Mouse (Mus musculus) left cerebral cortex, postnatal 25 days (tissue): ENCODE data around the gene Olfr1150-ps1. TPM values are rescaled to one million over a fixed set of nuclear protein-coding genes. Genes with fewer than 3 reads are reported as not detected.

ENCODE experiments used
- DNase-seq, 2 experiments: peaks; one replicate each; pipeline ENCODE4 v3.0.0; 2022; ENCODE audit warnings: low spot score in 2 of 2, mixed read lengths in 1 of 2
- intact Hi-C: fragments of 180-260 bp; cut with DNase I; formaldehyde crosslinking; loops from one replicate; pipeline ENCODE4 v1.15.1; 2025
- total RNA-seq, 2 experiments: library from RNA; stranded (reverse); gene quantifications; 2 replicates each; pipeline ENCODE4 v1.2.3; 2021

Olfr1150-ps1 gene
- total RNA-seq: not detected

- no peak for DNase-seq
- intact Hi-C loops: no loop called here
Measured at GRCm38 (mm10) chr2:87843693-87844092, at the start of gene Olfr1150-ps1. TSS of gene Olfr1150-ps1 (plus strand) at chr2:87843993.

- no peak for DNase-seq
- intact Hi-C loops: no loop called here
Measured at GRCm38 (mm10) chr2:87800292-87800691, 43.5 kb upstream of the Olfr1150-ps1 start, which contains the start of gene Olfr1143. TSS of gene Olfr1143 (plus strand) at chr2:87800592.

DNA sequence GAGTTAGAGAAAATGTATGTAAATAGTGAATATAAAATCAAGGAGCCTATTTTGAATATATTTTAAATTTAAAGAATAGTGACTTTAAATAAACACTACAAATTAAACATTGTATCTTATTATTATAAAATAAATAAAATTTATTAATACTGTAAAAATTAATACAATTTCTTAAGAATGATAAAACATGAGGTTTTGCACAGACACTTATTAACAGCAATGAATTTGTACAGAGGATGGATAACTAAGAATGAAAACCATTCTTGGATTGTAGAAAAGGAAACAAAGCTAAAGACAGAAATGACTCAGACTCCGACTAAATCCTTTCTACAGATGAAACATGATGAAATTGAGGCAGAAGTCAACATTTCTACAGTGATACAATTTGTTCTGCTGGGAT is 34.3 kb upstream of the Olfr1150-ps1 start, which contains the start of gene Olfr1145:
Olfr1145 (plus strand) TSS at position 301 of the 400 bp plus-strand sequence.
- DNase-seq: no peak
- intact Hi-C loops: no loop called here

DNA sequence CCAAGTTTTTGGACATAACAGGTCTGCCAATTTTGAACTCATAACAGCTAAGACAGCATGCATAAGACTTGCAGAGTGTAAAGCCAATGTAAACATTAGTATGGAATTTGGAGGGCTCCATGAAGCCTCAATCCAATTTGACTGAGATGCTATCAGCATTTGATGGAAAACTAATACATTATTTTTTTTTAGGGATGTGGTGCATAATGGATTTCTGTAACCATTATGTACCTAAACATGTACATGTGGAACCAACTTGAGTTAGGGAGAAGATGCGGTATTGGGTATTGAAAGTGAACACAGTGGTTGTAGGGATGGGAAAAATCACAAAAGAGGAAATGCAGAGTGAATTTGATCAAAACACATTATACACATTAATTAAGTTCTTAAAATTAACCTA is 13.6 kb upstream of the Olfr1150-ps1 start, which contains the start of gene Olfr1148:
Olfr1148 (plus strand) TSS at position 301 of the 400 bp plus-strand sequence.
- intact Hi-C loops: no loop called here
- DNase-seq: no peak

- DNase-seq: no peak
- intact Hi-C loops: no loop called here
Measured at GRCm38 (mm10) chr2:87855562-87855961, 11.8 kb downstream of the Olfr1150-ps1 start, which contains the start of gene Olfr1151. TSS of gene Olfr1151 (plus strand) at chr2:87855862.

DNA sequence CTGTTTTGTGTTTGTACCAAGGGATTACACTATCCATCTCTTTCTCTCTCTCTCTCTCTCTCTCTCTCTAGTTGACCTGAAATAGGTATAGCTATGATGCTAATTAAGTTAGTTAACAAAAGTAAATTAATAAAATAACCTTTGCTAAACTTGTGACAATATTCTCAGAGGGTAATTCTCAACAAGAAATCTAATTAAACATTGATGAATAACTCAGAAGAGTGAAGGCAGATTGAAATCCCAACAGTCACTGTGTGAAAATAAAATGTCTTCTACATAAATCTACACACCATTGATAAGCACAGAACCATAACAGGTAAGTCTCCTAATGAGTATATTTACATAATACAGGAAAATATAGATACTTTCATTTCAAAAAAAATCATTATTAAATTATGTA is 22.4 kb downstream of the Olfr1150-ps1 start, which contains the start of gene Olfr1152:
Olfr1152 (plus strand) TSS at position 301 of the 400 bp plus-strand sequence.
- intact Hi-C loops: no loop called here
- no peak for DNase-seq

GRCm38 (mm10) chr2:87894662-87895061 is 50.9 kb downstream of the Olfr1150-ps1 start, which contains the start of gene Olfr1153:
TSS of gene Olfr1153 (plus strand) at chr2:87894962.
- no peak for DNase-seq
- intact Hi-C loops: no loop called here

Other genes starting within 250 kb of the Olfr1150-ps1 start
- not detected for gene Olfr1130, start 237.8 kb upstream of the Olfr1150-ps1 start, total RNA-seq
- gene Olfr1131, start 216.9 kb upstream of the Olfr1150-ps1 start, total RNA-seq: not detected
- not detected for gene Olfr1132, start 206.5 kb upstream of the Olfr1150-ps1 start, total RNA-seq
- gene Olfr1133, start 196.6 kb upstream of the Olfr1150-ps1 start, total RNA-seq: not detected
- gene Olfr1134, start 185.5 kb upstream of the Olfr1150-ps1 start, total RNA-seq: not detected
- gene Olfr1135, start 170.3 kb upstream of the Olfr1150-ps1 start, total RNA-seq: not detected
- gene Olfr1136, start 150.0 kb upstream of the Olfr1150-ps1 start, total RNA-seq: not detected
- not detected for gene Olfr1137, start 130.8 kb upstream of the Olfr1150-ps1 start, total RNA-seq
- not detected for gene Olfr1138, start 104.0 kb upstream of the Olfr1150-ps1 start, total RNA-seq
- gene Olfr1140, start 100.2 kb upstream of the Olfr1150-ps1 start, total RNA-seq: not detected
- gene Olfr1141, start 90.0 kb upstream of the Olfr1150-ps1 start, total RNA-seq: not detected
- gene Olfr152, start 64.5 kb upstream of the Olfr1150-ps1 start, total RNA-seq: not detected
- gene Olfr1143, start 43.4 kb upstream of the Olfr1150-ps1 start, total RNA-seq: not detected
- not detected for gene Olfr1145, start 34.2 kb upstream of the Olfr1150-ps1 start, total RNA-seq
- gene Olfr1148, start 13.5 kb upstream of the Olfr1150-ps1 start, total RNA-seq: not detected
- not detected for gene Olfr1151, start 11.9 kb downstream of the Olfr1150-ps1 start, total RNA-seq
- gene Olfr1152, start 22.5 kb downstream of the Olfr1150-ps1 start, total RNA-seq: not detected
- not detected for gene Olfr1153, start 51.0 kb downstream of the Olfr1150-ps1 start, total RNA-seq
- not detected for gene Olfr1154, start 61.2 kb downstream of the Olfr1150-ps1 start, total RNA-seq
- gene Olfr1155, start 101.1 kb downstream of the Olfr1150-ps1 start, total RNA-seq: not detected
- gene Olfr1156, start 109.1 kb downstream of the Olfr1150-ps1 start, total RNA-seq: not detected
- gene Olfr1157, start 124.3 kb downstream of the Olfr1150-ps1 start, total RNA-seq: not detected
- not detected for gene Olfr74, start 130.7 kb downstream of the Olfr1150-ps1 start, total RNA-seq
- not detected for gene Olfr1158, start 146.1 kb downstream of the Olfr1150-ps1 start, total RNA-seq
- gene Olfr1160, start 164.3 kb downstream of the Olfr1150-ps1 start, total RNA-seq: not detected
- gene Olfr1161, start 178.8 kb downstream of the Olfr1150-ps1 start, total RNA-seq: not detected
- gene Olfr73, start 193.7 kb downstream of the Olfr1150-ps1 start, total RNA-seq: not detected
- gene Olfr1162, start 207.1 kb downstream of the Olfr1150-ps1 start, total RNA-seq: not detected
- not detected for gene Olfr1163, start 227.8 kb downstream of the Olfr1150-ps1 start, total RNA-seq
- gene Olfr1164, start 250.0 kb downstream of the Olfr1150-ps1 start, total RNA-seq: not detected